Mouse (Mus musculus) kidney, embryonic 14.5 days (tissue): Measurements from ENCODE around the gene 4930556J24Rik. TPM values are rescaled to one million over a fixed set of nuclear protein-coding genes. Genes with fewer than 3 reads are reported as not detected.

Experiments
- ATAC-seq: fragments of 200-750 bp; cut with Nextera tagmentation; 2 replicates; pipeline ENCODE4 v1.8.0; 2017; ENCODE audit warnings: moderate number of reproducible peaks, mild to moderate bottlenecking, moderate TSS enrichment, moderate library complexity; ENCODE audit not compliant: low FRiP score, low TSS enrichment
- H3K27ac ChIP-seq: fragments of 300-500 bp; sonication (generic); 2 replicates; pipeline ENCODE4 v1.5.1; 2014; ENCODE audit warnings: low read depth, mild to moderate bottlenecking, low read length, moderate library complexity, mixed read lengths
- H3K27me3 ChIP-seq: fragments of 300-500 bp; sonication (generic); 2 replicates; pipeline ENCODE4 v1.6.1; 2014; ENCODE audit warnings: mild to moderate bottlenecking, low read length; ENCODE audit not compliant: control insufficient read depth, insufficient read depth
- H3K36me3 ChIP-seq: fragments of 300-500 bp; sonication (generic); 2 replicates; pipeline ENCODE4 v1.6.1; 2014; ENCODE audit warnings: low read length, mixed read lengths; ENCODE audit not compliant: control insufficient read depth, insufficient read depth
- H3K4me1 ChIP-seq: fragments of 300-500 bp; sonication (generic); 2 replicates; pipeline ENCODE4 v1.6.1; 2014; ENCODE audit warnings: low read length, mixed read lengths; ENCODE audit not compliant: control insufficient read depth, insufficient read depth
- H3K4me2 ChIP-seq: fragments of 300-500 bp; sonication (generic); replicated peaks from 2 replicates; pipeline ENCODE4 v1.6.1; 2014; ENCODE audit warnings: low read depth, mild to moderate bottlenecking, low read length
- H3K4me3 ChIP-seq: fragments of 300-500 bp; sonication (generic); 2 replicates; pipeline ENCODE4 v1.5.1; 2014; ENCODE audit warnings: mild to moderate bottlenecking, low read length
- H3K9ac ChIP-seq: fragments of 300-500 bp; sonication (generic); 2 replicates; pipeline ENCODE4 v1.6.1; 2014; ENCODE audit warnings: low read depth, mild to moderate bottlenecking, low read length, moderate library complexity
- H3K9me3 ChIP-seq: fragments of 300-500 bp; sonication (generic); 2 replicates; pipeline ENCODE4 v1.6.1; 2016; ENCODE audit warnings: low read length; ENCODE audit not compliant: control insufficient read depth
- WGBS: fragments of 180-500 bp; shearing (Covaris S2); extraction: QIAGEN DNeasy Blood & Tissue Kit; methylation state at CpG from one replicate; pipeline ENCODE4 v1.1.7; 2014; 5-methylcytosine and 5-hydroxymethylcytosine counted together
- polyA plus RNA-seq: library from polyadenylated mRNA; unstranded; fragments of >200 nt; fragmentation: Nextera tagmentation; extraction: Ambion mirVana; gene quantifications from 2 replicates; pipeline ENCODE4 v1.2.1, GENCODE M21; 2014

The 4930556J24Rik gene
- polyA plus RNA-seq, 1 experiment from 2014 or later, result 0.49 TPM

DNA sequence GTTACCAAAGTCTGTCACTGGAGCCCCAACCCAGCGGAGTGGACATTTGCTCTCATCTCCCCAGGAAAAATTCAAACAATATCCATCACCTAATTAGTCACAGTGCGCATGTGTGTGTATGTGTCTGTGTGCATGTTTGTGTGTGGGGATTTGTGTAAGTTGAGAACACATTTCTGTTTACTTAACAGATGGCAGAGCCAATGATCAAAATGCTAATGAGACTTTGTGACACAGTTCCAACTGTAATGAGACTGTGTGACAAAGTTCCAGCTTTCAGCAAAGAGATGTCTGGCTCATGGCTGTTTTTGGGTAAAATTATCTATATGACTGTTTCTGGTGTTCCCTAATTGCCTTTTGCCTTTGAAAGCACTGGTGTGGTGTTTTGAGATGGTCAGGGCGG lies 40.3 kb downstream of the 4930556J24Rik start:
- H3K4me1 ChIP-seq, result peaks cover 1% of the 10 kb centered on the region; the same call in 1 of the 2 replicates
- 76% methylated on average over 3 of the region's 3 CpGs for WGBS
- H3K9ac ChIP-seq, result no peak overlapping the region

DNA sequence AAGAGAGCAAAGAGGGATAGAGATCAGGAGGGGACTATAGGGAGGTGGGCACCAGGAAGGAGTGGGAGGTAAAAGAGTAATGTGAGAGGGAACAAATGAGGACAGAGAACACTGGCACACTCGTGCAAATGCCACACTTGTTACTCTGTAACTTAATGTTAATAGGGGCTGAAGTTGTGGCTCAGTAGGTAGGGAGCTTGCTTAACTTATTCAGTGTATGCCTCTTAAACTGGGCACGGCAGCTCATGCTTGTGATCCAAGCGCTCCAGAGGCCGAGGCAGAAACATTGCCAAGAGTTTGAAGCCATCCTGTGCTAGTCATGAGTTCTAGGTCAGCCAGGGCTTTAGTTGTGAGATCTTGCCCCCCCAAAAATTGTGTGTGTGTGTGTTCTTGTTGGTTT lies 41.4 kb downstream of the 4930556J24Rik start:
- Histone ChIP-seq H3K27ac (no peak overlapping the region), H3K9me3 (no peaks in the 10 kb centered on the region), H3K4me2 (no peak overlapping the region), H3K4me1 (peaks cover 6% of the 10 kb centered on the region; the same call in 1 of the 2 replicates), H3K4me3 (no peak overlapping the region), H3K36me3 (no peaks in the 10 kb centered on the region), H3K9ac (no peak overlapping the region), H3K27me3 (no peaks in the 10 kb centered on the region)
- ATAC-seq, result no peak
- WGBS, result 66% methylated on average over 4 of the region's 4 CpGs

More for the DNA sequence above, 40.3 kb downstream of the 4930556J24Rik start:
- Histone ChIP-seq H3K4me3 (no peak overlapping the region), H3K27ac (no peak overlapping the region), H3K36me3 (no peaks in the 10 kb centered on the region), H3K4me2 (no peak overlapping the region), H3K9me3 (no peaks in the 10 kb centered on the region), H3K27me3 (no peaks in the 10 kb centered on the region)
- no peak for ATAC-seq

DNA sequence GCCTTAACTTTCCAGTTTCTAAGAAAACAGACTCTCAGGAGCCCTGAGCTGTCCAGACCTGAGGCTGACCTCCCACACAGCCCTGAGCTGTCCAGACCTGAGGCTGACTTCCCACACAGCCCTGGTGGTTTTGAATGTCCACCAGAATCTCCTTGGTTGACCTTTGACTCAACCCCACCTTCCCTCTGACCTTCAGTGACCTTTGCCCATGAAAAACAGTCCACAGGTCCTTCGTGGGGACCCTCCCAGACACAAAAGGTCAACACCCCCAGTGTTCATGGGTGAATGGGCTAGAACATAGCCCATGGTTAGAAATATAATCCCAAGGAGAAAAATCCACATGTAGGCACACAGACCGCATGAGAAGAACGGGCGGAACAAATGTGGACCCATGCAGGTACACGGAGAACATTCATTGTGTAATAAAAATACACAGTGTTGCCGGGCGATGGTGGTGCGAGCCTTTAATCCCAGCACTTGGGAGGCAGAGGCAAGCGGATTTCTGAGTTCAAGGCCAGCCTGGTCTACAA lies 42.8 kb downstream of the 4930556J24Rik start:
- no peak for ATAC-seq
- Histone ChIP-seq H3K4me1 (peaks cover 6% of the 10 kb centered on the region; the same call in 1 of the 2 replicates), H3K4me2 (no peak overlapping the region), H3K9ac (no peak overlapping the region), H3K4me3 (no peak overlapping the region), H3K27me3 (no peaks in the 10 kb centered on the region), H3K9me3 (no peaks in the 10 kb centered on the region), H3K27ac (no peak overlapping the region), H3K36me3 (no peaks in the 10 kb centered on the region)
- WGBS, result 86% methylated on average over 9 of the region's 9 CpGs

DNA sequence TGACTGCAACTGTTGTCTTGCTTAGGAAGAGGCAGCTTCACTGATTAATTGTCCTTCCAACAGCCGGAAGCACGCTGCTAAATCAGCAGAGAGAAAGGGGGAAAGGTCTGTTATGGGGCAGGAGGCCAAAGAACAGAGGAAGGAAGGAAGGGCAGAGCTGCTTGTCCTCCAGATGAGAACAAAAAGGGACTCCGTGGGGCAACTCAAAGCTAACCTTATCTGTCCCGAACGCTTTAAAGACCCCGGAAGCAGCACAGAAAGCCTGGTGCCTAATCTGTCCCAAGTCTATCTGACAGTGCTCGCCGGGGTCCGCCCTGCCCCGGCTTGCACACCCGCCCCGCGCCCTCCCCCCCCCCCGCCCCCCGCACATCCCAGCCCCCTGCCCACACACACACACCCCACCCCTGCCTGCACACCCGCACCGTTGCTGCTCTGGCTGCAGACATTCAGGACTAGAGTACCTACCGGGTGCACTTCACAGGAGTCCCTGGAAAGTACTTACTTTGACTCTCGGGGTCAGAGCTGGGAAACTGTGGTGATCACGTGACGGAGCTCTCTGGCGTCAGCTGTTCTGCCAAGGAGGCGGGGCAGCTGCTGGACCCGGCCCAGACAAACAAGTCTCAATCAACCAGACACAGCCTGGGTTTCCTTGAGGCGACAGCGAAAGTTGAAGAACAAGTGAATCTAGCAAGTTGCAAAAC lies 44.9 kb downstream of the 4930556J24Rik start, which contains the start of gene Tcn2:
Tcn2 (minus strand) TSS at position 649 of the 701 bp plus-strand sequence.
- no peaks in the 10 kb centered on the region for H3K27me3 ChIP-seq
- H3K27ac ChIP-seq, result no peak within 1 kb of the TSS; the same call in 1 of the 2 replicates
- peak; percentile 85 for ATAC-seq
- under 1% methylated on average over 17 of the region's 26 CpGs for WGBS
- H3K4me2 ChIP-seq, result peak within 1 kb of the TSS; percentile 77
- peak within 1 kb of the TSS; percentile 51 for H3K4me3 ChIP-seq
- no peaks in the 10 kb centered on the region for H3K9me3 ChIP-seq
- peaks cover 2% of the 10 kb centered on the region; the same call in 1 of the 2 replicates for H3K36me3 ChIP-seq
- peak within 1 kb of the TSS; percentile 63 for H3K9ac ChIP-seq
- H3K4me1 ChIP-seq, result peaks cover 6% of the 10 kb centered on the region; the same call in 1 of the 2 replicates

DNA sequence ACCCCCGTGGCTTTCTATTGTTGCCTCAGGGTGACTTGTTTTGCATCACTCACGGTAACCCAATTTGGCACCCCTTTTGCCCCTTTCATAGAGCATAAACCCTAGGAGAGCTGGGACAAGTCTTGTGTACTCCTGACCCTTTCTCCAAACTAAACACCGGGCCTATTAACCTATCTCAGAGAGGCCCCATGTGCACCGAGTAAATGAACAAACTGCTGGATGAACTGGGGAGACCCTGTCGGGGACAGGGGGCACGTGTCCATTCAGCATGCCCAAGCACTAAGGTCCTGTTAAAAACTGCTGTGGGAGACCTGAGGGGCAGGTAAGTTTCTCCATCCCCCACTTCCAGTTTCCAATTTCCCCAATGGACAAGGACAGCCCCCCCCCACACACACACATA lies 45.6 kb downstream of the 4930556J24Rik start:
- no peak overlapping the region for H3K27ac ChIP-seq
- peak overlapping the region; percentile 77 for H3K4me2 ChIP-seq
- H3K9ac ChIP-seq, result no peak overlapping the region; the same call in 1 of the 2 replicates
- ATAC-seq, result peak; percentile 60; the same call in 1 of the 2 replicates
- 33% methylated on average over 6 of the region's 6 CpGs for WGBS
- peaks cover 6% of the 10 kb centered on the region; the same call in 1 of the 2 replicates for H3K4me1 ChIP-seq
- no peaks in the 10 kb centered on the region for H3K27me3 ChIP-seq
- H3K36me3 ChIP-seq, result peaks cover 2% of the 10 kb centered on the region; the same call in 1 of the 2 replicates
- peak overlapping the region; percentile 51 for H3K4me3 ChIP-seq
- no peaks in the 10 kb centered on the region for H3K9me3 ChIP-seq

DNA sequence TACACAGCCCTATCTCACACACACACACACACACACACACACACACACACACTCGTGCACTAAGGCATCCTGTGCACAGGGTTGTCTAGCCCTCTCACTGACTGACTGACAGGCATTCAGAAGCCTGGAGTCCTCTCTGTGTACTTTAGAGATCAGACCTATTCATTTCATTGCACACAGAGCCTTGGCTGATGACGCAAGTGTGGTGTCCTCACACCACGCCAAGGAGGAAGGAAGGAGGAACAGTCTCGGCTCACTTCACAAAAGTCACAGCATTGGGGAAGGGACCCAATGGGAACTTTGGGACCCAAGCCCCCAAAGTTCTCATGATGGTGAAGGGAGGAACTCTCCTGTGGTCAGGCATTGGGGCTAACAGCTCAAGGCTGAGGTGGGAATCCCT lies 46.6 kb downstream of the 4930556J24Rik start:
- no peak overlapping the region for H3K4me2 ChIP-seq
- H3K4me1 ChIP-seq, result peaks cover 6% of the 10 kb centered on the region; the same call in 1 of the 2 replicates
- no peak overlapping the region for H3K9ac ChIP-seq
- no peak for ATAC-seq
- H3K9me3 ChIP-seq, result no peaks in the 10 kb centered on the region
- H3K27me3 ChIP-seq, result no peaks in the 10 kb centered on the region
- H3K27ac ChIP-seq, result no peak overlapping the region
- peaks cover 2% of the 10 kb centered on the region; the same call in 1 of the 2 replicates for H3K36me3 ChIP-seq
- H3K4me3 ChIP-seq, result no peak overlapping the region
- 84% methylated on average over 4 of the region's 4 CpGs for WGBS

DNA sequence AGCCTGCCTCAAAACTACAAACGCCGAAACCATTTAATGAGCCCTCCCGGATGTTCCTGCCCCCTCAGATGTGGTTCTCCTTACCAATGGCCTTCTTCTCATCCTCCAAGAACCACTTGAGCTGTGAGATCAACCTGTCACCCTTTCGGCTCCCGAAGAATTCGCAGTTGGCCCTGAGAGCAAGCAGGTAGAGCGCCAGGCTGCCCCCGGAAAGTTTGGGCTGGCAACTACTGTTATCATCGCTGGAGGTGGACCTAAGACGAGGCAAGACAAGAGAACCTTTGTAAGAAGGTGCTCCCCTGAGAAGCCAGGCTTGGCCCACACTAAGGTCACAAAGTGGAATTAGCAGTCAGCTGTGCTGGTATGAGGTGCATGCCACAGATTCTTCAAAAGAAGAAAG lies 50.7 kb downstream of the 4930556J24Rik start:
- ATAC-seq, result no peak
- Histone ChIP-seq H3K9ac (no peak overlapping the region), H3K4me1 (peaks cover under 1% of the 10 kb centered on the region; the same call in 1 of the 2 replicates), H3K4me3 (no peak overlapping the region), H3K4me2 (no peak overlapping the region), H3K36me3 (peaks cover 11% of the 10 kb centered on the region), H3K9me3 (no peaks in the 10 kb centered on the region), H3K27me3 (no peaks in the 10 kb centered on the region), H3K27ac (no peak overlapping the region)
- WGBS, result 88% methylated on average over 10 of the region's 10 CpGs

DNA sequence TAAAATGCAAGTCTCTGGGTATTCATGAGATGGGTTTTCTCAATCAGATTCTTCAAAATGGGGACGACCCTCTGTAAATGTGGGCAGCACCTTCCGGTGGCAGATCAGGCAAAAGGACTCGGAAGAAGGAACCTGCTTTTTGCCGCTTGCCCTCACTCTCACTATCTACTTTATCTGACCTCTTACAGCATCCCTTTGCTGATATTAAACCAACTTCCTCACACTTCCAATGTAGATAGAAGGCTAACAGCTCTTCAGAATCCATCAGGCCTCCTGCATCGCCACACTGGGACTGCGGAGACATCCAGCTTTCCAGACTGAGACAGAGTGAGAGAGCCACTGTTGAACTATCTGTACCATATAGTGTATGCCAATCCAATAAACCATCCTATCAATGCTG lies 53.8 kb downstream of the 4930556J24Rik start:
- no peak overlapping the region for H3K4me2 ChIP-seq
- no peak overlapping the region for H3K4me3 ChIP-seq
- ATAC-seq, result no peak
- no peak overlapping the region for H3K9ac ChIP-seq
- peaks cover 11% of the 10 kb centered on the region for H3K36me3 ChIP-seq
- no peaks in the 10 kb centered on the region for H3K4me1 ChIP-seq
- H3K27ac ChIP-seq, result no peak overlapping the region
- H3K9me3 ChIP-seq, result no peaks in the 10 kb centered on the region
- WGBS, result 95% methylated on average over 6 of the region's 6 CpGs
- H3K27me3 ChIP-seq, result no peaks in the 10 kb centered on the region

DNA sequence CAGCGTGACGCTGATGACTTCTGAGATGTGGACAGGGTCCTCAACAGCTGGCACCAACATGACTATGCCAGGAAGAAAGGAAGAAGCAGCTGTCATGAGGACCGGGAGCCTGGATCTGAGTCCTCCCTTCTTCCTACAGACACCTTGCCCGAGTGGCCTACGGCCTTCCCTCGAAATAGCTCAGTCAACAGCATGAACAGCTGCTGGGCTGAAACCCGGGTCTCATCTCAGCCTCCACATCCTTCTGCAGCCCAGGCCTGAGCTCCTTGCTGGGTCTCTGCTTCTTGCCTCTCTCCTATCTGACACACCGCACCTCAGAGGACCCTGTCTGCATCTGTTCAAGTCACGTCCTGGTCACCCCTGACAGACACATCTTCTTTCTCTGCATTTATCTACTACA lies 54.5 kb downstream of the 4930556J24Rik start:
- H3K4me1 ChIP-seq, result no peaks in the 10 kb centered on the region
- ATAC-seq, result no peak; the same call in 1 of the 2 replicates
- H3K27me3 ChIP-seq, result no peaks in the 10 kb centered on the region
- WGBS, result 94% methylated on average over 9 of the region's 9 CpGs
- H3K27ac ChIP-seq, result no peak overlapping the region
- no peaks in the 10 kb centered on the region for H3K9me3 ChIP-seq
- H3K4me2 ChIP-seq, result no peak overlapping the region
- H3K36me3 ChIP-seq, result peaks cover 9% of the 10 kb centered on the region
- no peak overlapping the region for H3K9ac ChIP-seq
- no peak overlapping the region for H3K4me3 ChIP-seq
